Comparison of ENCODE assay signal across 1 mouse cellular context in the genomic region with DNA sequence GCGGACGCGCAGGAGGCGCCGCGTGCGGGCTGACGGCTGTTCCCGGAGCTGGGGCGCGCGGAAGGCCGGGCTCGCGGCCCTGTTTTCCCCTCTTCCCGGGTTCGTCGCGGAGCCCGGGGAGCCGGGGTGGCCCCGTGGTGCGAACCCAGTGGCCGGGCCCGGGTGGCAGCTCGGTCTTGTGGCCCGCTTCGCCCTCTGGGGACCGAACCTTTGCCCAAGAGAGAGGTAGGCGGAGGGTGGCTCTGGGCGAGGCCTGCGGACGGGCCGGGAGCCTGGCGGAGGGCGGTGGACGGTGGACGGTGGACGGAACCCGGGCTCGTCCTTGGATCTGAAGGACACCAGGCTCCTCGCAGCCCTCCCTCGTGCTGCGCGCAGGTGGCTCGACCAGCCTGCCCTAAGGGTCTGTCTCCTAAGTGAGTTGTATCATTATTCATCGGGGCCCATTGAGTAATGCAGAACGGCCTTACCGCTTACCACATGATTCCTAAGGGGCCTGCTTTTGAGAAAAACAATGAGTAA.
A peak's percentile ranks its signal among the peaks of the same experiment; 100 is the strongest.
TF ChIP-seq lines count a peak whose summit lies in the region.

No protein-coding gene starts in this region.

TF ChIP-seq in CH12.LX, 34 proteins besides CTCF, POLR2A, EP300 and RAD21:
- TF ChIP-seq SMC3 (IDR thresholded peaks at IDR 0.05; ENCODE audit: low read depth, low read length) (no peak), PAX5 (IDR thresholded peaks at IDR 0.05; ENCODE audit: low read length) (no peak), SIN3A (IDR thresholded peaks at IDR 0.05; ENCODE audit: low read length) (no peak), UBTF (IDR thresholded peaks at IDR 0.05; ENCODE audit: low read depth, low read length) (peak; percentile 61; the same call in 1 of the 2 replicates), NELFE (IDR thresholded peaks at IDR 0.05; ENCODE audit: low read depth, low read length) (no peak), KAT2A (IDR thresholded peaks at IDR 0.05; ENCODE audit: insufficient replicate concordance, low read length) (no peak)
TF ChIP-seq in CH12.LX: peak in this region for 1.
